Mouse (Mus musculus) monocyte, adult 2 months (primary cell): ENCODE measurements around the gene Serp2.

ENCODE experiments used
- DNase-seq, 2 experiments: peaks; one replicate each; pipeline ENCODE4 v3.0.0; 2022; ENCODE audit warnings: low spot score in 2 of 2, low read depth in 1 of 2

Serp2 gene

GRCm38 (mm10) chr14:76500036-76500435 is 56.7 kb downstream of the Serp2 start:
- DNase-seq: no peak

GRCm38 (mm10) chr14:76499492-76499891 is 57.2 kb downstream of the Serp2 start:
- DNase-seq: no peak

GRCm38 (mm10) chr14:76498210-76498609 is 58.5 kb downstream of the Serp2 start:
- DNase-seq: no peak

GRCm38 (mm10) chr14:76497187-76497586 is 59.5 kb downstream of the Serp2 start:
- DNase-seq: no peak

- DNase-seq: no peak
These were observed 61.7 kb downstream of the Serp2 start for GRCm38 (mm10) chr14:76495022-76495421.

GRCm38 (mm10) chr14:76489128-76489527 is 67.6 kb downstream of the Serp2 start:
- no peak for DNase-seq

GRCm38 (mm10) chr14:76488101-76489044 is 68.3 kb downstream of the Serp2 start:
- no peak for DNase-seq

GRCm38 (mm10) chr14:76487609-76488008 is 69.1 kb downstream of the Serp2 start:
- no peak for DNase-seq

GRCm38 (mm10) chr14:76483701-76484100 is 73.0 kb downstream of the Serp2 start:
- DNase-seq: no peak
